Mouse (Mus musculus) left cerebral cortex, adult 8-10 months (tissue): ENCODE measurements around the gene Rassf5. TPM values are rescaled to one million over a fixed set of nuclear protein-coding genes. Genes with fewer than 3 reads are reported as not detected.

Experiments used
- DNase-seq, 2 experiments: peaks; one replicate each; pipeline ENCODE4 v3.0.0; 2022; ENCODE audit warnings: low spot score in 2 of 2
- total RNA-seq, 4 experiments: library from RNA; stranded (reverse); gene quantifications; 2 replicates each; pipeline ENCODE4 v1.2.4; 2022

Rassf5 gene
- total RNA-seq, 4 experiments from 2014 or later, result 24.2 to 26.0 (median 25.0) TPM

DNA sequence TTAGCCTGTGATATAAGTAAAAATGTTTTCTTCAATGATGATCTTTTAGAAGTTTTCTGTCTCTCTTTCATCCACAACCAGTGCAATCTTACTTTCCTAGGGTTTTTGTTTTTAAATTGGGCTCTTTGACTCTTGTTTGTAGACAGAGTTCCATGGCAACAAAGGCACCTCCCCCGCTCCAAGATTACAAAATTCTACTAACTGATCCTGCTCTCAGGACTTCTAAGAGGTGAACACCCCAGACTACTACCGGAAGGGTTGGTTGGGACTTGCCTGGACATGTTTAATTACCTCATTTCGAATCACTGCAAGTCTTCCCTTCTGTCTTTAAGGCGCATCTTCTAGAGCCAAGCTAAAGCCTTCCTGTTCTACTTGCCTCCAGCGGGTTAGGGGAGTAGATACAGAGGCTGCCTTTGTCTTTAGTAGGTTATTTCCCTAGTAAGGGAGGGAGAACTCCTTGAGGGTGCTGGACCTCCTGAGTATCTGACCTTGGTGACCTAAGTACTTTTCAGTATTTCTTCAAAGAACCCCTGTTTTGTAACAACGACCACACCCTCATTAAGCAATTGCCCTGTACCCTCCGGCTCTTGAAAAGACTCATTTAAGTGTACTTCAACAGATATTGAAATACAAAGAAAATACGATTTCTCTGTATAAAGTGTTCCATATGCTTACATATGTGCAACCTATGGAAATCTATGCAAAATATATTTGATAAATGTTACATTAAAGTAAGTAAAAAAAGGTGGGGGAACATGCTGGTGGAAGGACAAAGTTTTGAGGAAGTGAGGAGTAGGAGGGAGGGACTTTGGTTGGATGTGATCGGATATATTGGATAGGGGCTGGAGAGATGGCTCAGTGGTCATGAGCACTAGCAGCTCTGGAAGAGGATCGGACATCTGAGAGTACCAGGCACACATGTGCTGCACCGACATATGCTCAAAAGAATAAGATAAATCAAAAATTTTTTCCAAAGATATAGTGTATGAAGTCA lies 105.7 kb downstream of the Rassf5 start:
- DNase-seq, result no peak

DNA sequence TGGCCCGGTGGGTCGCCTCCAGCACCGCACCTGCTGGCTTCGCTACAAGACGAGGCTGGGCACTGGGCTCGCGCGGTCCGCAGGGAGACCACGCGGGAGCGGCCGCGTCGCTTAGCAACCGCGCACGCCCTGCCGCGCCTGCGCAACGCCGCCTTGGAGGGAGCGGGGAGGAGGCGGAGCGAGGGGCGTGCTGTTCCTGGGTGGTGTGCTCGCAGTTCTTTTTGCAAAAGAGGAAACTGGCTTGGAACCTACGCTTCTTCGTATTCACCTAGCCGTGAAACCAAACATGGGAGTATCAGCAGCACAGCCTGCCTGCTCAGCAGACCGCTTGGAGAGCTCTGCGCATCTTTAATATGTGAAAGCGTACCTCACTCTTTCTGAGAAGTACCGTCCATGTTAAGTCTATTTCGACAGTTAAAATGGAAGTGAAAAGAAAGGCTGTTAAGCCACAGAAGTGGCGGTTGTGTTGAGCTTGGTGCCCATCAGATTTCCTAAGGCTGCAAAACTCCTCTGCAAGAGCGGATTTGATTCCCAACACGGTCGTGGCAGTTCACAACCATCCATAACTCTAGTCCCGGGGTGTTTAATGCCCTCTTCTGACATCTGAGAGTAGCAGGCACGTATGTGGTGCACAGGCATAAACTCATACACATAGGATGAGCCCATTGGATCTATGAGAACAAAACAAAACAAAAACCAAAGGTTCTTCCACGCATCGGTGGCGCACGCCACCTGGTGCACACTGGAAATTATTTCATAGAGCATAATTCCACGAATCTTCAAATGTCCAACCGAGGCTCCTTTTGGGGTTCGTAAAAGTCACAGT lies 106.7 kb downstream of the Rassf5 start, which contains the start of gene Dyrk3:
Gene Dyrk3, minus strand, starts transcription at position 150 of the 826 bp plus-strand sequence.
- DNase-seq, result peak; percentile 82 to 88

DNA sequence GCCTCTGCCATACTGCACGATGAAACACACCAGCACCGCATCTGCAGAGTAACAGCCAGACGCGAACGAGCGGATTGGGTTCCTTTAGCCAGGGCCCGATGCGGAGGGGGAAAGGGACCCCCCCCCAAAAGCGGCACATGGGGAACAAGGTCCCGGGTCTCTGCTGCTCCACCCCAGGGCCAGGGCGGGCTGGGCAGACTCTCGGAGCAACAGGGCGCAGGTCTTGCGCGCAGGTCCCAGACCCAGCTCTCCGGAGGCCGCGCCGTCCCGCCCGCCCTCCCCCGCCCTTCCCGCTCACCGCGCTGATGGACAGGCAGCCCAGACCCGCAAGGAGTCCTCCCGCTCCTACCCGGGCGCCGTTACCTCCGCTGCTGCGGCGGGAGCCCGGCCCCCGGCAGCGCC lies 107.3 kb downstream of the Rassf5 start:
- DNase-seq, result no peak

DNA sequence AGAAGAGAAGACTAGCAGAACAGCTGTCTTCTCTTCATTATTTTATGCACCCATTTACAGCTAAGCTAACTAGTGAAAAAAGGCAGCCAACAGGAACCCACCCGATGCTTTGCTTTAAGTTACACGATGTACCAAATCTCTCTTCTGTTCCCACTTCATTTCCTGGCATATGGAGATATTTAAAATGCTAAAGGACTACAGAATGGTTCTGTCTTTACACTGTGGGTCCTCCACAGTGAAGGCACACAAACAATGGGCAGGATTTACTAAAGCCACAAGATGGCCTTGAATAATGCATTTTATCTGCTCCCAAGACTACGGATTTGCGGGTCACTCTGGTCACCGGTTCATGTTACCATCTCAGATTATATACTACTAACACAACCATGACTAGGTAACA lies 107.9 kb downstream of the Rassf5 start:
- no peak for DNase-seq

DNA sequence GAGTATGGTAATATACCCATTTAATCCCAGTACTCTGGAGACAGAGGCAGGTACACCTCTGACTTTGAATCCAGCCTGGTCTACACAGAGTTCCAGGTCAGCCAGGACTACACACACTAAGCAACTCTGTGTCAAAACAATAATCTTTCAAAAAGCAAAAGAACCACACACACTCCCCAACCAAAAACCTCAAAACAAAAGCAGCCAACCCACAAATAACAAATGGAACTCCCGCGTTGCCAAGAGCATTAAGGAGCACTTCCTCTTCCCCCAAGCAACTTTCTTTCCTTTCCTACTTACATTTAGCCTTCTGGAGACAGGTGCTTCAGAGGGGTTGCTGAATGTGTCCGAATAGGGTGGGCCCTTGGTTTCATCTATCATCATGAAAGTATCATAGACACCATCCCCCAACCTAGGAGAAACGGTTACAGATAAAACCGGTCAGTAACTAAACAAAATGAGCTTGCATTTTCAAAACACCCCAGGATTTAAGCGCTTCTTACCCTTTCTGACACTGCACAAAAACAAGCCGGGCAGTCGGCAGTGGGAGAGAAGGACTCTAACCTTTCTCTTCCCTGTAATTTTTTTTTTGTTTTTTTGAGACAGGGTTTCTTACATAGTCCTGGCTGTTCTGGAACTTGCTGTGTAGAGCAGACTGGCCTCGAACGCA lies 109.0 kb downstream of the Rassf5 start:
- DNase-seq, result no peak

DNA sequence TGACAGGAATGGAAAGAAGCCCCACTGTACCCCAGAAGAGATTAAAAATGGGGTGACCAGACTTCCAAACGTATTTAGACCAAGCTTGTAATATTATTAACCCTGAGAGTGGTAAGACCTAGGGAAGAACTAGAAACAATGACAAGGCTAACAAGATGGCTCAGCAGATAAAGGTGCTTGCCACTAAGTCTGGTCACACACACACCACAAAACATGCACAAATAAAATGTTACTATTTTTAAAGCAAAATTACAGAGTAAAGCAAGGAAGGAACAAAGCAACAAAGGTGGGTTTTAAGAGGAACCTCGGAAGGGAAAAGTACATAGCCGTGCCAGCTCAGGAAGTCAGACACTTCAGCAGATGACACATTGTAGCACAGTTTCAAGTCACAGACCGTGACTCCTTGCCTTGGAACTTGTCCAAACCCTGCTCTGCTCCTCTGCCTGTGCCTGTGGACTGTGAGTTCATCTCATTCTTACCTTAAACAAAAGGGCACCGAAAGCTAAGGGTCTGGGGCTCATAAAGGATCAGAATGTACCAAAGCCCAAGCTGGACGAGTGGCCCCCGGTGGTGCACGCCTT lies 110.0 kb downstream of the Rassf5 start:
- DNase-seq, result no peak

DNA sequence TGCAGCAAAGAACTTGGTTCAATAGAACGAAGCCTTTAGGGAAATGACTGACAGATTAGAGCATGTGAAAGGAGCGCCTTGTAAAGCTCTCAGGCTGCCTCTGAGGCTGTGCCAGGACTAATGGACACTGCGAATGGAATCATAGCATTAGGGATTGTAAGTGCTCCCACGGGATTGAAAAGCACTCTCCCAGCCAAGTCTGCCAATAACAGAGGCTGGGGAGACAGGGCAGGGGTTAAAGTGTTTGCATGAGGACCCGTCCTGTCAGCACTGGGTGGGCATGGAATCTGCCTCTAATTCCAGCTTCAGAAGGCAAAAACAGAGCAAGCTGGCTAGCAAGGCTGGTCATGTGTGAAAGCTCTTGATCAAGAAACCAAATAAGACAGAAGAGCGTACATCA lies 110.8 kb downstream of the Rassf5 start:
- no peak for DNase-seq

Other genes starting within 250 kb of the Rassf5 start
- not detected for gene Il10, start 225.4 kb downstream of the Rassf5 start, total RNA-seq
- 10 to 100 TPM; 28.3 to 33.7 (median 31.7) TPM for gene Mapkapk2, start 147.4 kb downstream of the Rassf5 start, total RNA-seq
- 10 to 100 TPM in 2 of 4 experiments, 1 to 10 TPM in 2; 7.8 to 11.0 (median 9.7) TPM for gene Dyrk3, start 106.9 kb downstream of the Rassf5 start, total RNA-seq
- gene Eif2d, start 92.1 kb downstream of the Rassf5 start, total RNA-seq, result 10 to 100 TPM; 33.1 to 38.1 (median 34.4) TPM
- gene Ikbke, start 34.3 kb upstream of the Rassf5 start, total RNA-seq, result 1 to 10 TPM in 3 of 4 experiments, under 1 TPM in 1; 0.89 to 2.2 (median 1.6) TPM